Mouse (Mus musculus) B cell, adult 2 months (primary cell): ENCODE data around the gene Epb42.
"Not testable (repeated sequence)": the region's sequence is repeated elsewhere in the genome, so short reads cannot be mapped to it uniquely, and the experiment has no call there.

Experiments
- DNase-seq, 2 experiments: peaks; one replicate each; pipeline ENCODE4 v3.0.0; 2022

The Epb42 gene

DNA sequence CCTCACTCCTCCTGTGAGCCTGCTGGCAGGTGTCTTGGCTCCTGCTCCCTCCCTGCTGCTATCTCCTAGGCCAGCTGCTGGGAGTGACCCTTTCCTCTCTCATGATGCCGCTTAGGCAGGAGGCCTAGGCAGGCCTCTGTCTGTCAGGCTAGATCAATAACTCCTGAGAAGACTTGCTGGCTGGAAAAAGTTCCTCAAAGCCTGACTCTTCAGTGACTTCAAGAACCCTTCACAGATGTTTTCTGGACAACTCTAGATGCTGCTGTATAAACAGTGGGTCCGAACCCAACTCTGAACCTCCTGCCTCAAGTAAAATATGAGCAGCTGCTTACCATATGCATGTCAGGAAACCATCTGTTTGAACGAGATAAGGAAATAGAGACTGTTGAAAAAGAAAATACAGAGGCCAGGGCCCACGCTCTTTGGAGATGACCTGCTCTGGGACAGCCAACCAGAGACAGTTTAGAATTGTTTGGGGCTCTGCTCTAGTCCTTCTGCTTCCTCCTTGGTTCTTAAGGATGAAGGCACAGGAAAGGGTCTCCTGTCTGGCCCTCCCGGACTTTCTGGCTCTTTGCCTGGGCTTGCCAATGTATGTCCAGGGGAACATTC is at the start of gene Epb42:
Epb42 (minus strand) TSS at position 340 of the 609 bp plus-strand sequence.
- DNase-seq = no peak

DNA sequence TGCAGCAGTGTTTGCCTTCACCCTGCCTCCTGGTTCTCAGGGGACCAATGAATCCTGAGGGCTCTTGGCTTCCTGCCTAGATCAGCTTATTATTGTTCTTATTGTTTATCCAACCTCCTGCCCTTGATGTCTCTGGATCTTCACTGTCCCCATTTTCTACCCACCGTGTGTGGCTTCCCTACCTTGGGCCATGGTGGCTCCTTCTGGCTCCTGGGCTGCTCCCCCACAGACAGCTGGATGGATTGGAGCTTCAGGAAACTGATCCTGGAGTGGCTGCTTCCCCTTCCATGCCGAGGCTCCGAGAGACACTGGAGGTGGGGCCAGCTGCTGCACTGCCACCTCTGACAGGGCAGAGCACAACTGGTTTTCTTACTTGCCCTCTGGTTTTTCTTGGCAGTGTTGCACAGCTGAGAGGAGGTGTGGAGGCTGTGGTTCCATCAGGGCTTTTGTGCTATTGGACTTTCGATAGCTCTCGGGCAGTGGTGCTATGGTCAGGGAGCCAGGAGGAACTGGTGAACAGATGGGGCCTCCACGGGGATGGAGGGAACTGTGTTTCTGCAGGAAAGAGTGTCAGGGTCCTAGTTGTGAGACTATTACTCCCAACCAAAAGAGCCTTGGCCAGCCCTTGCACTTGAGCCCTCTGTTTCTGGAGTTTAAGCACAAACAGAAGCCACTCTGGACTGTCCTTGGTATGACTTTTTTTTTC is 48.8 kb upstream of the Epb42 start, which contains the start of gene Tgm5:
Tgm5 (minus strand) TSS at position 362 of the 706 bp plus-strand sequence.
- no peak for DNase-seq

DNA sequence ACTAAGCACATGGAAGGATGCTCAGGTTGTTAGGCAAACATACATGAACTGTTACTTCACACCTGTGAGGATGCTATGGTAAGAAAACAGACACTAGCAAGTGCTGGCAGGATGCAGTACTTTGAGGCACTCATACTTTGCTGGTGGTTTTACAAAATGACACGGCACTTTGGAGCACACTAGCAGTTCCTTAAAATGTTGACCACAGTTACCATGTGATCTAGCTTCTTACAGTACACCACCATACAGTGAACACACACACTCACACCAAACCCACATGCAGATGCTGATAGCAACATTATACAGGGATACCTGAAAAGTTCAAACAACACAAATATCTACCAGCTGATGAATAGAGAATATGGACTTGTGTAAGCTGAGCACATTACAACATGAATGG is 45.8 kb upstream of the Epb42 start:
- DNase-seq = no peak

DNA sequence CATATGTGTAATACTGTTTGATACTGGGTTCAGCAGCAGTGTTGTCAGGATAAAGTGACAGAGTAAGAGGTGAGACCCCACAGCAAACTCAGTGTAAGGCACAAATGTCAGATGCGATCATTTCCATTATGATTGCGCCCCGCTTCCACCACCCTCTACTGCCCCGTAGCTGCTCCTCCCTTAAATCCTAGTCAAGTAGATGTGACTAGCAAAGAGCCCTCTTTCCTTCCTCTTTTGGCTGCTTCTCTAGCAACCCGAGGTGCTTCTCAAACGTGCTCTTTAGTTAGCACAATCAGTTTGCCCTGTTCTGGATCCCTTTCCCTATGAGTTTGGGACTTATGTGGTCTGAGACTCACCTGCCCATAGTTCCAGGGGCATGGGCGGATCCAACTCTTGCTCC is 37.9 kb upstream of the Epb42 start:
- no peak for DNase-seq

DNA sequence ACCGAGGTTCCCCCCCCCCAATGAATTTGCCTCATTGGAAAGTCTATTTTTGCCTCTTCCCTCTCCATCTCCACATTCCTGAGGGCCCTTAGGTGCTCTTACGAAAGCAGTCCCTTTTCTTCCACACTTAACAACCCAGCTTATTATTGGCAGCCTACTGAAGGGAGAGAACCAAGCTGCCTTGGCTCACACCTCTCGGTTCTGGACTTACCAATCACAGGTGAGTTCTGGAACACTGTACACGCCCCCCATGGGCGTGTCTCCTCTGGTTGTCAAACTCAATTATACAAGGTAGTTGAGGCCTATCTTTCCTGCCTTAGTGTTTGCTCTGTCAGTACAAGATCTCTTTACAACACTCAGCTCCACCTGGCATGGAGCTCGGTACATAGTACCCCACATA is 35.0 kb upstream of the Epb42 start:
- no peak for DNase-seq

DNA sequence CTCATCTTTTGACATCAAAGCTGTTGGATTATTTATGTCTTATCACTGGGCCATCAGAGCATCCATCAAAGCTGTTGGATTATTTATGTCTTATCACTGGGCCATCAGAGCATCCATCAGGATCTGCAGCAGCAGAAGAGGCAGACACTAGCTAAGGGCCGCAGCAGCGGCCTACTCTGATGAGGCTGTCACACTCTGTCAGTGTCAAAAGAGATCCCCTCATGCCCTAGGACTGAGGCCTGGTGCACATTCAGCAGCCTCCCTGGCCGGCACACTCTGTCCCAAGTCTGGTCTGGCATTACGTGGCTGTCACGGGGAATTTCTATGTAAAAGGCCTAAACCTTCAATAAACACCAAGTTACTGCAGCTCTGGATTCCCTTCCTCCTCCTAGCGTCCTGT is 32.6 kb upstream of the Epb42 start:
- no peak for DNase-seq

DNA sequence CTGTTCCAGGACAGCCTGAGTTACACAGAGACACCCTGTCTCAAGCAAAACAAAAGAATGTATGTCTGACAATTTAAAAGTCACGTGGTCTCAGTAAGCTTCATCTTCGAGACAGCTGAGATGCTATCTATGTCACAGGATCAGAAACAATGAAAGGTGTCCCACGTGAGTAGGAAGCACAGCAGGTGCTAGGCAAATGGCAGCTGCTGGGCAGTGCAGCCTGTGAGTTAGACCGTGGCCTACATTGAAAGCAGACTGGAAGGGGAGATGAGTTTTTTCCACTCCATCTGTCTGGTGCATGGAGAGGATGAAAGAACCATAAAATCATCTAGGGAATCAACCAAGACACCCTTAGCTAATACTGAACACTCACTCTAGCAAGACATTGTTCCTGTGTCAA is 30.2 kb upstream of the Epb42 start:
- DNase-seq = no peak

DNA sequence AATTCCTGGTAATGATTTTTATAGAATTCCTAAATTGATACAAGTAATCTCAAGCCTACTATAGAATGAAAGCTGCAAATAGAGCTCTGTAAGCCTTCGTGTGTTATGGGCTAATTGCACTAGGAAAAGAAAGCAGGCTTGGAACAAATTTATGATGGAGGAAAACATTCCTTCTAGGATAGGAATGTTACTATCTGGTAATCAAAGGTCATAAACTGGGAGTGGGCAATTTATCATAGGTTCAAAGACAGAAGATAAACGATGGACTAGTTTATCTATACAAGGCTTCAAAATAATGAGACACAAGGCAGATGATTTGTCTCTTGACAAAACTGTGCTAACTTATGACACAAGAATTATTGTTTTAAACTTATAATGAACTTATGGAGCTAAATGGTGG is 24.4 kb upstream of the Epb42 start:
- DNase-seq = no peak

DNA sequence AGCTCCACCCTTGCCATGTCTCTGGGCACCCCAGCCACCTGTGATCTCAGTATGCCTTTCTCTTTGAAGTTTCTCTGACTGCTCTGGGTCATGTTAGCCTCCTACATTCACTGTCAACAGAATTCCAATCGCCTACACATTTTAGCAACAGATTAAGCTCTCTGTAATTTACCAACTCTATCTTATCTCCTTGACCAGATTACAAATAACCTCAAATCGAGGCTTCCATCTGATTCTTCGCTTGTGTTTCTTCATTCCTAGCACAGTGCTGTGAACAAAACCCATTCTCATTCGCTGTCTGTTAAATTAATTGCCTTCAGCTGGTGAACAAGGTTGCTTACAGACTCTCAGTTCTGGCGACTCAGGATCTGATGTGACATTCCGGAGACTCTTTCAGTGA is 21.1 kb upstream of the Epb42 start:
- no peak for DNase-seq

DNA sequence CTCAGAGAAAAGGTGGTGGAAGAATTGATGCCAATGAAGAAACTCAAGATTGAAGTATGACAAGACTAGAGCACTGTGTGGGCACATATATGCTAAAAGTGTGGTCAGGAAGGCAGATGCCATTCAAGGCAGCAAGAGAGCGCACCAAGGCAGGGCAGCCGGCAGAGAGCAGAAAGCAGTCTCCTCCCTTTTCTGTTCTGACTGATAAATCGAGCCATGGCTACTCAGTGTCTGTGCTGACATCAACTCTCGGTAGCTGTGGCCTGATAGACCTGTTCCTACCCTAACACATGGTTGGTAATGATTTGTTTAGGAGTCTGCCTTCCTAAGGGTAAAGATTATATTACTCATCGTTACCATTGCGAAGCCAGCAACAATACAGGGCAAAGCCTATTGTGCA is 19.0 kb upstream of the Epb42 start:
- DNase-seq = no peak

DNA sequence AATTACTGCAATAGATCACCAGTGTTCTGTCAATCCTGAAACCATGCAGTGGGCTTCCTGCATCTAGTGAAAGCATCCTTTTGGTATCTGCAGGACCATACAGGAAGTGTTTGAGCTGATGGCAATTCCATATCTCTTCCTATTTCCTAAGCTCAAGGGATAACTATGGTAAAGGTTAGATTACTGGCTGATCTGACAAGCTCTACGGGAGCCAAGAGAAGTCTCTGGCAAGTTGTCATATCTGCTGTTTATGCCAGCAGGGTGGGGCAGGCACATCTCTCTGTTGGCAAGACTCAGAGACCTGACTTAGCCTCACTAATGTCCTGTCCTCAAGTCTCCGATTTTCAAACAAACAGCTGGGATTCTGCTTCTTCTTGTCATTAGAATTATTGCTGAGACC is 17.2 kb upstream of the Epb42 start:
- no peak for DNase-seq

DNA sequence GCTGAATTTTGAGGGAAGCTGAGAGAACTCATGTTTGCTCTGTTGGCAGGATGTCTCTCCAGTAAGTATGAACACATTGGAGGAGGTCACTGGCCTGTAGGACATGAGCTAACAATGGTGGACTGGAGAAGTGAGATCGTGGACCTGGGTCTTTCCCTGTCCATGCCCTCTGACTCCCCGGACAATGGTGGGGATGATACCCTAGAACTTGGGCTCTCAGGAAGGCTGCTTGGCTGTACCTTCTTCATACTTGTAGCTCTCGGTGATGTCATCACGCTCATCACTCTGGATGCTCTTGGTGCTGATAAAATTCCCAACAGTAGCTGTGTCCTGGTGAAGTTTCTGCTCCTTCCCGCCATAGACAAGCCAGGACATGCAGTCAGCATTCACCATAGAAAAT is 15.3 kb upstream of the Epb42 start:
- no peak for DNase-seq

DNA sequence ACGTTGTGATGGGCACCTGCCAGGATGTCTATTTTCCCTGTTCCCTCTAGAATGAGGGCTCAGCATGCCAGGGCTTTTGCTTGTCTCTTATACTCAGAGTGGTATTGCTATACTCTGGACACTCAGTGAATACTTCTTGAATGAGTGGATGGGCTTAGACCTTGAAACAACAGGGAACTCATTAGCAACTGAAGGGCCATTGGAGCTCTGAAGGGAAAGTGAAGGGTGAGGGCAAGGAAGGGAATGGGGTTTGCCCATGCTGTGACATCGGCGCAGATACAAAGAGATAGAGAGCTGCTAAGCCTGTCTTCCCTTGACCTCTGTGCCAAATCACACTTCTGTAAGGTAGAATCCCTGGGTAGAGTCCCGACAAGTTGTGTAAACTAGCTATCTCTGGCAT is 8.8 kb upstream of the Epb42 start:
- no peak for DNase-seq

DNA sequence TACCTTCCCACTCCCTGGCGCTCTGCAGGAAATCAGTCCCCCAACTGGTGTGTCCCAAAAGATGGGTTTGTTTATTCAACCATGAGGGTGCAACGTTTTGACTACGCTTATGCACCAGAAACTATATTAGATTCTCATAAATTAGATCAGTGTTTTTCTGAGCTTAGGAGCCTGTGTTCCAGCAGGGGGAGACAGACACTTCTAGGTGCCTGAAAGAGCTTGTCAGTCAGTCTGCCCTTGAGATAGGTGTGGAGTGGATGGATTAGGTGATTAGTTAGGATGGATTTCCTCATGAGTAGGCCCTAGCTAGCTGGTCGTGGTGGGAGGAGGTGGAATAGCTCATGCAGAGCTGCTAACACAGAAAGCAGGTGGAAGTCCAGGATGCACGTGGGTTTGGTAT is 4.2 kb upstream of the Epb42 start:
- DNase-seq = peak; percentile 3 to 10

DNA sequence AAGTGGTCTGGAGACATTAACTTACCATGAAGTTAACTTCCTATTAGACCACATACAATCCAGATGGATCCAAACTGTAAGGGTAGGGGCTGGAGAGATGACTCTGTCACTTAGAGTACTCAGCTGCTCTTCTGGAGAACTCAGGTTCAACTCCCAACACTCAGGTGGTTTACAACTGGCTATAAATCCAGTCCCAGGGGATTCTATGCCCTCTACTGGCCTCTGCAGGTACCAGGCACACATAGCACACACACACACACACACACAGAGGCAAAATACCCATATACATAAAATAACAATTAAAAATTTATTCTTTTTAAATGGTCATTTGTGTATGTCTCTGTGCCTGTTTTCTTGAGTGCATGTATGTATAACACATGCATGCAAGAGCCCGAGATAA is 2.5 kb upstream of the Epb42 start:
- DNase-seq = no peak

DNA sequence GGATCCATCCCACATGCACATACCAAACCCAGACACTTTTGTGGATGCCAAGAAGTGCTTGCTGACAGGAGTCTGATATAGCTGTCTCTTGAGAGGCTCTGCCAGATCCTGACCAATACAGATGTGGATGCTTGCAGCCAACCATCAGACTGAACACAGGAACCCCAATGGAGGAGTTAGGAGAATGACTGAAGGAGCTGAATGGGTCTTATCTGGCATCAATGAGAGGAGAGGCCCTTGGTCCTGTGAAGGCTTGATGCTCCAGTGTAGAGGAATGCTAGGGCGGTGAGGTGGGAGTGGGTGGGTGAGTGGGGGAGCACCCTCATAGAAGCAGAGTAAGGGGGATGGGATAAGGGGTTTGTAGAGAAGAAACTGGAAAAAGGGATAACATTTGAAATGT is 2.0 kb upstream of the Epb42 start:
- DNase-seq = not testable (repeated sequence)

DNA sequence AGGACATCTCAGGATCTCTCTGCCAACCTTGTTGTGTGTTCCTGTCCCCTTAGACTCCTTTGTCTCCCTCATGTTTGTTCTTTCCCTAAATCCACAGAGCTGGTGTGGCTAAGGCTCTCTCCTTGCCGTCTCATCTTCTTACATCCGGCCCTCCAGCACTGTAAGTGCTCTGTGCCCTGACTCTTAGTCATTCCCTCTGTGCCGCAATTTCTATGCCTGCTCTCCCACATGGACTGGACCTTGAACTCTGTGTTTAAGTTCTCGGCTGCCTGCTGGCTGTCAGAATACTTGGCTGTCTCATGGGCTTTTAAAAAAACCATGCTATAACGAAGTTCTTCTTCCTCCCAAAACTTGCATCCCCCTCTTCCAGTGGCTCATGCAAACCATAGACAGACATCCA is 14.0 kb downstream of the Epb42 start:
- no peak for DNase-seq

DNA sequence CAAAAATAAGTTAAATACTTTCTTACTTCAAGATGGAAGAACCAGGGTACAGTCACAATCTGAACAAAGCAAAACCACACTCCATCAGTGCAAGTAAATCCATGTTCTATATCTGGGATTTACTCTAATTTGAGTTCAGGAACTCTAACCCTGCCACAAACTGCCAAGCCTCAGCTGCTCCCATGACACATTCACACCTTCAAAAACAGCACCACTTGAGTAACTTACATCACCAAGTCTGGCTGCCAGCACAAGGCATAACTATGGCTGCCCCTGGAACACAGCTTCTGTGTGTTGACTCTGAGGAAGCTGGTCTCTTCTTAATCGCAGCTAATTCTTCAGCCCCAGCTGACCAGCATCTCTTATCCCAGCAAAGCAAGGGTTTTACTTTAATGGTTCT is 19.7 kb downstream of the Epb42 start:
- DNase-seq = no peak

DNA sequence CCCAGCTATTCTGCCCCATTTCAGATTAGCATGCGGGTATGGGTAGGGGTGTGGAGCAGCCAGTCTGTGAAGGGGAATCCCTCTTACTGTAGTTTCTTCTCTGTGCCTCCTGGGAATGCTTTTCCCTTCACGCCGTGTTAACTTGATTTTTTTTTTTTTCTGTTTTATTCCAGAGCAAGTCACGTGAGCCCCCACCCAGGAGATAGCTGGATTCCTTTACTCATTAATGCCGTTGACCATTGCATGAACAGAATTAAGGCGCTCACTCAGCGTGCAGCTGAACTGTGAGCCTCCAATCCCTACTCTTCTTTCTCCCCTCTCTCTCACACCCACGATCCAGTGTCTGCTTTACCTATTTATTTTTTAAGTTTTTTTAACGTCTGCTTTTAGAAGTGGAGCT is 20.6 kb downstream of the Epb42 start:
- DNase-seq = no peak

DNA sequence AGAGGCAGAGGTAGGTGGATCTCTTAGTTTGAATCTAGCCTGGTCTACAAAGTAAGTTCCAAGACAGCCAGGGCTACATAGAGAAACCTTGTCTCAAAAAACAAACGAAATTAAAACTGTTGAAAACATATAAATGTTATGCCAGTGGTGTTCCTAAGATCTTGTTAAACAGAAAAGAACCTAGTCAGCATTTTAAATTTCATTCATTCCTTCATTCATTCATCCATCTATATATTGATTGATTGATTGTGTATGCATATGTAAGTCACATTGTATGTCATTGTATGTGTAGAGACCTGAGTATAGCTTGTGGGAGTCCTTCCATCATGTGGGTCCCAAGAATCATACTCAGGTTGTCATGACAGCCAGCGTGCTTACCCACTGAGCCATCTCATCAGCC is 21.4 kb downstream of the Epb42 start:
- DNase-seq = no peak

DNA sequence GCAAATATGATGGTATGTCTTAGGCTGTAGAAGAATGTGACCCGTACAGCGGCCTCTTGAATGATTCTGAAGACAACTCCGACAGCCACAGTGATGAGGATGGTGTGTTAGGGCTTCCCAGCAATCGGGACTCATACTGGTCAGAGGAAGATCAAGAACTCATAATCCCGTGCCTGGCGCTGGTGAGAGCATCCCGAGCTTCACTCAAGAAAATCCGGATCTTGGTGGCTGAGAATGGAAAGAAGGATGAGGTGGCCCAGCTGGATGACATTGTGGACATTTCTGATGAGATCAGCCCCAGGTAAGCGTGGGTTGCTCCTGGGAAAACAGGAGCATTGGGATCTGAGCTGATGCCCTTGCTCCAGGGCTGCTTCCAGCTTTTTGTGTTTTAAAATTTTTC is 24.2 kb downstream of the Epb42 start:
- no peak for DNase-seq

DNA sequence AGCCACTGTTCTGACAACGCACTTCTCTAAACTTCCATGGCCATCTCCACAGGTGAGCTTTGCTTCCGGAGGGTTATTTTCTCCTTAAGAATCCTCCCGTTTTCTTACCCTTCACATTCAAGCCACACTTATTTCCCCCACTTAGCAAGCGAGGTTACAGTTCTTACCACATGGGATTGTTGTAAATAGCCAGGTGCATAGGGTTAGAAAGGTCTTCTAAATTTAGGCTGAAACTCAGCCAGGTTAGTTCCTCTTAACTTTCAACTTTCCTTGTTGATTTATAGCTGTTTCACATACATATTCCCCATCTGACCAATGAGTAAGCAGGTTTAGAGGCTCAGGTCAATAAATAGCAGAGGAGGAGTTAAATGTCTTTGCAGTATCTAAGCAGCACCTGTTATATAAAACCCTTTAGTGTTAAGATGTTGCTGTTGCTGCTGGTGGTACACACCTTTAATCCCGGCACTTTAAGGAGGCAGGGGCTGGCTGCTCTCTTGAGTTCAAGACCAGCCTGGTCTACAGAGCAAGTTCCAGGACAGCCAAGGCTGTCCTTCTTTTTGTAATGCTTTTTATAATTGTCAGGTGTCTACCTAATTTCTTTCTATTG is 27.7 kb downstream of the Epb42 start:
- DNase-seq = no peak

DNA sequence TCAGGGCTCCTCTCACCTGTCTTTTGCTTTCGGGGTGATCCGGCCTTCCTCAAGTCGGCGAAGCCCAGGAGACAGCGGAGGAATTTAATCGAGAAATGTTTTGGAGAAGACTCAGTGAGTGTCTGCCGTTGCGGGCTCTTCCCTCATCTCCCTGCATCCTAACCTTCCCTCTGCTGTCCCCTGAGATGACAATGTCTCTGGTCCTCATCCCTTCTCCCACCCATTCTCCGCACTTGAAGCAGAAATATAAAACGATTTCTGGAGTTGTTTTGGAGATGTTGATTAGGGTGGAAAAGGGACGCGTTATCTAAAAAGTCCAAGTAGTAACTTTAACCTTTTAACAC is 28.2 kb downstream of the Epb42 start:
- DNase-seq = peak in 1 of 2 experiments; percentile 10

DNA sequence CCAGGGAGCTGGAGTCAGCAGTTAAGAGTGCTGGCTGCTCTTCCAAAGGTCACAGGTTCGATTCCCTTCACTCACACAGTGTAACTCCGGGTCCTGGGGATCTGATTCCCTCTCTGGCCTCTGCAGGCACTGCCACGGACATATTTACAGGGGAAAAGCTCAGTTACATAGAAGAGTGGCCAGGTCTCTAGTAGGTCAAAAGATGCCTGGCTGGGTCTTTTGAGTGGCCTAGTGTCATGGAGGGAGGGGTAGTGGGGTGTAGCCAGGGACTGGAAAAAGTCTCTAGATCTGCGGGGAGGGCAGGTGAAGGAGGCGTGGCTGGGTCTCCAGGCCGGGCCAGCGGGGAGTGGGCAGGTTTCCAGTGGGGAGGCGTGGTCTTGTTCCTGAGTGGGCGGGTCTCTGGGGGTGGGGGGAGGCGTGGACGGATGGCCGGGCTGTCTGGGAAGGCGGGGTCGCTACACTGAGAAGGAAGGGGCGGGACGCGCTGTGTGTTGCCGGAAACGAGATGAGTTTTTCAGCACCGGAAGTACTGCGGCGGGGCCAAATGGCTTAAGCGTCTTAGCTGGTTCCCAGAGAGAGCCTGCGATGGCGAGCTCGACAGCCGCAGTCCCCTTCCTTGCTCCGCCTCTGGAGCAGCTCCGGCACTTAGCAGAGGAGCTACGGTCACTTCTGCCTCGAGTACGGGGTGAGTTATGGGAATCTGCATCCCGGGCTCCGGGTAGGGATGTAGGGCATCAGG is 28.8 kb downstream of the Epb42 start, which contains the start of gene Ccndbp1:
Ccndbp1 (plus strand) TSS at position 479 of the 739 bp plus-strand sequence.
- peak; percentile 89 to 91 for DNase-seq
